Mouse (Mus musculus): ENCODE measurements around the gene B4galt4.
"Not testable (repeated sequence)": the region's sequence is repeated elsewhere in the genome, so short reads cannot be mapped to it uniquely, and the experiment has no call there.

Gene B4galt4

DNA sequence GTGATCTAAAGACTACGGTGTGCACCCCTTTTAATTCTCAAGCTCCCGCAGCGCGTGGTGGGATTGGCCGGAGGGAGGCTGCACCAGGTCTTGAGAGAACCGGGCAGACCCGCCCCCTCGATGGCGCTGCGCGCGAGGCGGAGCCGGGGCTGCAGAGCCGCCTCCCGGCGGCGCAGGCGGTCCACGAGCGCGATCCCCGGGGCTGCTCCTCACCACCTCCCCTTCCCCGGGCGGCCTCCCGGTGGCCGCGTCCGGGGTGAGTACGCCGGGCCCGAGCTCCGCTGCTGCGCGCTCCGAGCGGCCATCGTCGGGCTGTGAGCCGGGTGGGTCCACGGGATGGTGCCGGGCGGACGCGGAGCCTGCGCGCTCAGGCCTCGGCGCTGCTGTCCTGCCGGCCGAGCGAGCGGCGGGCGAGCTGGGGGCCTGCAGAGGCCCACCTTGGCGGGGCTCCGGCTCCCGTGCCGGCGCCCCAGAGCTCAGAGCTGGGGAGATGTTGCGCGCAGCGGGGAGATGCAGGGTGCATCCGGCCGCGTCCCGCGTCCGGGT, at the start of gene B4galt4:
Gene B4galt4 (plus strand): TSS at position 152 of the 546 bp plus-strand sequence.
- peak; percentile 89 for DNase-seq (ENCODE audit: inconsistent ontology term)

DNA sequence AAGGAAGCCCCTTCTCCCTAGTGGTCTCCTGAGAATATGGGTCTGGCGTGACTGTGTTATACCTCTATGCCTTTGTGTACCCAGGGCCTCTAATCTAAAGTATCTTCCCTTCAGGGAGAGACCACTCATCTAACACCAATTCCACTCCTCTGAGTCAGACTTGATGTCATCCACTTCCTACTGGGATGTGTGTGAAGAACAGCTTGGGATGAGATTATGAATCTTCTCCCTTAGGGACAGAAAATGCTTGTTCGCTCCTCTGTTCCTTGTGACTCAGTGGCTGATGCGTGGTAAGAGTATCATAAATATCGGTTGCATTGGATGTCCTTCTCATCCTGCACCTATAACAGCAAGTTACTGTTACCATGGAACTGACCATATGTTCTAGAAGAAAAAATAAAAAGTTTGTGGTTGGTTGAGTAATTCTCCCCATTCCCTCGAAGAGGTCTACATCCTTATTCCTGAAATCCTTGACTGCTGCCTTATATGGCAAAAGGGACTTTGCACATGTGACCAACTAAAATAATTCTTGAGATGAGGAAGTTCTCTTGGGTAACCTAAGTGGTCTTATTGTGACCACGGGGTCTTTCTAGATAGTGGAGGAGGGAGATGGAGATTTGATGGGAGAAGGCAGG, 47.0 kb upstream of the B4galt4 start:
- DNase-seq (ENCODE audit: inconsistent ontology term) = peak; percentile 27

DNA sequence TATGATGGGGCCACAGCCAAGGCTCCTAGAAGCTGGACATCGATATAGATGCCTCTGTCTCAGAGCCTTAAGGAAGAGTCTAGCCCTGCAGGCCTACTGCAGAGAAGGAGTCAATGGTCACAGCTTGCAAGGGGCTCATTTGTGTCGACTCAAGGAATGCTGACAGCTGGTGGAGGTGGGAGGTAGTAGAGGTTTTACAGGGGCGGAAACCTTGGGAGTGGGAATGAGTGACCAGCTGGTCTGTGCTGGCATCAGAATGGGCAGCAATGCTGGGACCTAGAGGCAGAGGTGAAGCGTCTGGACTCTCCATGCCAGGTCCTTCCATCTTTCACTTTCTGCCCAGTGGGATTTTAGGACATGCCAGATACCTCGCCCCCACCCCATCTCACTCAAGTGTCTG, 46.5 kb upstream of the B4galt4 start:
- DNase-seq (ENCODE audit: inconsistent ontology term) = no peak

DNA sequence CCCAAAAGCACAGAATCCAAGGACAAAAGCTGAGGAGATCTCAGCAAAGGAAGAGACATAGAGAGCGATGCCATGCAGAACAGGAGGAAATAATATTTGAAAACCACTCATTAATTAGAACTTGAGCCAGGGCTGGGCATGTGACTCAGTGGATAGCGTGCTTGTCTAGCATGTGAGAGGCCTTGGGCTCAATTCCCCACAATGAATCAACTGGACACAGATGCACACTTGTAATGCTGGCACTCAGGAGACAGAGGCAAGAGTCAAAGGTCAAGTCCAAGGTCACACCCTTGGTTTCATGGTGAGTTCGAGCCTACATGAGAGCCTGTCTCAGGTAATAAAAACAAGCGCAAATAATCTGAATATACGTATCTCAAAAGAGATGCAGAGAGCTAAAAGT, 44.5 kb upstream of the B4galt4 start:
- DNase-seq (ENCODE audit: inconsistent ontology term) = no peak

DNA sequence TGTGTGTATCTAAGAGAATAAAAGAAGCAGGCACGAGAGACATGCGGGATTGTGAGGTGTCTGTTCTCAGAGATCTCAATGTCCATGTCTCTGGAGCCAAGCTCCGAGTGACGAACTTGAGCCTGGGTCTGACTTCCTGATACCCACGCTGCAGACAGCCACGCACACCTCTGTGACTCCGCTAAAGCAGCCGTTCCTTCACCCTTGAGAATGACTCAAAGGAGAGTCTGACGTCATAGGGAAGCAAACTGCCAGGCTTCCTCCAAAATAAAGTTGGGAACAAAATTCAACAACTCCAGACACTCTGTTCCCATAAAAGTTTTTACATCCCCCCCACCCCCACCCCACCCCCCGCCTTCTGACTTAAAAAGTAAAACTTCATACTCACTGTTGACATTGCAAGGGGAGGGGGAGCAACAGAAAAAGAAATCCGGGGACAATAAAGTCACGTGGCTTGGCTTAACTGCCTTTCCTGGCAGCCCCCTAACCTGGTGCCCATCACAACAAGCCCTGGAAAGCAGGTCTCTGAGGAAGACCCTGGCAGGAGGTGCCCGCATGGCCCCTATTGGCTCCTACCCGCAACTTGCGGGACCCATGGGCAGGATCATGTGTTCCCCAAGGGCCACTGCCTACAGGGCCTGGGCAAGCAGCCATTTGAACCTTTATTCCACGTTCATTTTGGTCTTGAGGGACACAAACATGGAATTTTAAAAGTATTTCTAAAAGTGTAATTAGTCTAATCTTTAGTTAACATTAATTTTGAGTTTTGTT, 41.5 kb upstream of the B4galt4 start:
- DNase-seq (ENCODE audit: inconsistent ontology term) = no peak

DNA sequence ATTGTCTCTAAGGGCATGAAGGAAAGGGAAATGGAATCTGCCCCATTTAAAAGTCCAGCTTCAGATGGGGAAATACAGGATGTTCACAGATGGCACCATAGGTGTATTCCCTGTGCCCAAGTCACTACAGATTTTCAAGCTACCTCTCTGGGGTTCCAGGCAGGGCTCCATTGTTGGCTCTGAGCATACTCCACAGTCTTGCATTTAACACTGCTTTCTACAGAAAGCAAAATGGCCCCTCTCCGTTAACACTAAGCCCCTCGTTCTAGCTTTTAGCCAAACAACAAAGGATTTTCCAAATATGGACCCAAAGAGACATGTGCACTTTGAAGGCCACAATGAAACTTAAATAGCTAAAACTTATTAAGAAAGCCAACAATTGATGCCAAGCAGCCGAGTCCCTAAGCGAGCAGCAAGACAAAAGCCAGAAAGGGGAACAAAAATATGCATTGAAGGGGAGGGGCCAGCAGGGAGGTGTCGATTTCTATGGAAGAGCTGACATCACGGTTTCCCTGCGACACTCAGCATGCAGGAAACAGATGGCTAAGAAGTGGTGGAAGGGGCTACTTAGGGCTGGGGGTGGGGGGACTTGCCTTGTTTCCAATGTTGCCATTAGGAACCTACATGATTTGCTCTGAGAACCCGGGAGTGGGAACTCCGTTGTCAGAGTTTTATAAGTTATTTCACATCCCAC, 40.4 kb upstream of the B4galt4 start:
- DNase-seq (ENCODE audit: inconsistent ontology term) = no peak

DNA sequence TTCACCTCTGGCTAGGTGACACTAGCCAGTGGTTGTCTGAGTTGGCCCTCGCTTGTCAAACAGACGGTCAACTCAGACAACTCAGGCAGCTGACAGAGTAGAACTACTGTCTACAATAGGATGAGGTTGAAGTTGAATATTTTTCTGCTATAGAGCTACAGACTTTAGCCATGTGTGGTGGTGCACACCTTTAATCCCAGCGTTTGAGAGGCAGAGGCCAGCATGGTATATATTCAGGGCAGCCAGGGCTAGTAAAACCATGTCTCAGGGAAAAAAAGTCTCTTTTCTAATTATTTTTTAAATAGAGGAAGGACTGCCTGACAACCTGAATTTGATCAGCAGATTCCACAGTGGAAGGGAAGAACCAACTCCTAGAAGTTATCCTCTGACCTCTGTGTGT, 39.7 kb upstream of the B4galt4 start:
- DNase-seq (ENCODE audit: inconsistent ontology term) = no peak

DNA sequence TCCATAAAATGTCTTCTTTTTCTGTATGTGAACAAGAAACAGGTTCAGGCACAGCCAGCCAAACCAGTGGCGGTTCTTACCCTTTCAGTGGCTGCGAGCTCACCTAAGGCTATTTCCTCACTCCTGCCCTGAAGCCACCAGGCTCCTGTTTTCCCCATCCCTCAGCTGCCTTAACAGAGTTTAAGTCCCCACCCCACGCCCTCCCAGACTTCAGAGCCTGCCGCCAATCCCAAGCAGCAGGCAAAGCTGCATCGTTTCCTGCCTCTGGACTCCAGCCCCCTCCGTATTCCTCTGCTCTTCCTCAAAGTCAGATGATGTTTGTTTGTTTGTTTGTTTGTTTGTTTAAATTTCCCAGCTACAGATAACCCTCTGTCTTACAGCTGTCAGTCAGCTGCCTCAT, 38.6 kb upstream of the B4galt4 start:
- no peak for DNase-seq (ENCODE audit: inconsistent ontology term)

DNA sequence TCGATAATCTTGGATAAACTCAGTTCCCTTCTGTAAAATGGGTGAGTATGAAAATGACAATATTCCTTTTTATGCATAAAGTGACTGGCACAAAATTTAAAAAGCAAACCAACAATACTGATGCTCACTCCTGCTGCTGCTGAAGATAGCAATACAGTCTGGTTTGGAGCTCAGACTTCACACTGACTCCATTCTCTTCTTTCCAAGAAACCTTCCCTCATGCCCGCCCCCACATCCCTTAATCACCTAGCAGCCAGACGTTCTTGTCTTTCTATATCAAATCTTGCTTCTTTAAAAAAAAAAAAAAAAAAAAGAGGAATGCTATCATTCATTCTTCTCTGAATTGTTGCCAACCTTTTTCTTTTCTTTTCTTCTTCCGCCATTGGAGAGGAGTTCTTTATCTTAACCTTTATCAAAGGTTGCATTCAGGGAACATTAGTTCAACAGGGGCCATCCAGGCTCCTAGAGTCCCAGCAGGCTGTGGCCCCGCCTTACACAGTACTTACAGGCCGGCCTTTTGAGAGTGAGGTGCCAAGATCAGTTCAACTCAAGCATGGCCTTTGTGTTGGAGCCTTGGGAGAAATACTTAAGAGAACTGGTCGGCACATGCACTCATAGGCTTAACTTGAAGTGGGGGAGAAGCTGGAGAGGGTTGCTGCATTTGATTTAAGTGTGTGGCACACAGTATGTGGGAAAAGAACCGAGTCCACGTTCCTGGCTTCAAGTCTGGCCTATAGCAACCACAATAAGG, 36.4 kb upstream of the B4galt4 start:
- DNase-seq (ENCODE audit: inconsistent ontology term) = no peak

DNA sequence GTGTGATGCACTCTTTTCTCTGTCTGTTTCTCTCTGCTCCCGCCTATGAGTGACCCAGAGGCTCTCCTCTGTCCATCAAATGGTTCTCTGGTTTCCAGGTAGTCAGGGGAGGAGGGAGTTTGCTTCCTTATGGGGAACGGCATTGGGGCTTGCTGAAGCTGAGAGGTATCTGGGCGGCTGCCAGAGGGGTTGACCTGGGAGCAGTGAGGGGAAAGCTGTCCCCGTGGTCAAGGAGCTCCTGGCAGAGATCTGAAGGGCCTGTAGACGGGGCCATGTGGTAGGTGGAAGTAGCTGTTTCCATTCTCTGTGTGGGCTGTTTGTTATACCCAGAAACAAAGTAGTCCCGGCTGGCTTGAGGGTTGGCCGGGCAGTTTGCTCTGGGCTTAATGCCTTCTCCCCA, 35.3 kb upstream of the B4galt4 start:
- DNase-seq (ENCODE audit: inconsistent ontology term) = no peak

DNA sequence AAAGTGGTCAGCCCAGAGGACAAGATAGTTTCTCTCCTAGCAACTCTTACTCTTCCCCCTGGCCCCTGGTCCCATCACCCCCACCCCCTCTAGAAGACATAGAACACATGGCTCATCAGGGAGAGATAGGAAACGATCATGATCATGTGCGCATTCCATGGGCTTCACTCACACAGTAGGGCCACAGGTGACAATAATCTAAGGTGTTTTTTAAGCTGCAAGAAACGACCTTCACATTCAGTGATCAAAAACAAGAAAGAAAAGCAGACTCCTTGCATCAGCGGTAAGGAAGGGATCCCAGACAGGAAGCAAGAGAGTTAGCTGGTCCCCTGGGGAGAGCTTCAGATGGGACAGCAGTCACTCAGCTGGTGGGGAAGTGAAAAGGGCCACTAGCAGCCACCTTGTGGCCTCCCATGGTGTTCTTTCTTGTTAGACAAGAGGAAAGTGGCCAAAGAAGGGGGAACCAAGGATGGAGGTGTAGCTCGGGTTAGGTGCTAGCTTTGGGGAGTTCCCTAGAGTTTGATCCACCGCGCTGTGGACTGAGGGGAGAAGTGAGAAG, 33.0 kb upstream of the B4galt4 start:
- DNase-seq (ENCODE audit: inconsistent ontology term) = no peak

DNA sequence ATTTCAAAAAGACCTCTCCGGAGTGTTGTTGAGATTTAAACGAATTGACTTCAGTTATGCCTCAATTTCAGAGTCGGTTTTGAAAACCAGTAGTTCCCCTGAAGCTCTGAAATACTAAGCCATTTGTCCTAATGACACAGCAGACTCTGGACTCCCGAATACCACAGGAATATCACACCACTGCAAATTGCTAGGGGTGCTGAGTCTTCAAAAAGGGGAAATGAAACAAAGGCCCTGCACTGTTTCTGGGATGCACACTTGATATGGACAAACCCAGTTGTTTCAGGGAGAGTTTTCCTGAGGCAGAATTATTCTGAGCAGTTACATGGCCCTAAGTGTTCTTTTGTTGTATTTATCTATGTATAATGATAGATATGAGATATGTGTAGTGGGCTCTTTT, 30.8 kb upstream of the B4galt4 start:
- DNase-seq (ENCODE audit: inconsistent ontology term) = peak; percentile 26

DNA sequence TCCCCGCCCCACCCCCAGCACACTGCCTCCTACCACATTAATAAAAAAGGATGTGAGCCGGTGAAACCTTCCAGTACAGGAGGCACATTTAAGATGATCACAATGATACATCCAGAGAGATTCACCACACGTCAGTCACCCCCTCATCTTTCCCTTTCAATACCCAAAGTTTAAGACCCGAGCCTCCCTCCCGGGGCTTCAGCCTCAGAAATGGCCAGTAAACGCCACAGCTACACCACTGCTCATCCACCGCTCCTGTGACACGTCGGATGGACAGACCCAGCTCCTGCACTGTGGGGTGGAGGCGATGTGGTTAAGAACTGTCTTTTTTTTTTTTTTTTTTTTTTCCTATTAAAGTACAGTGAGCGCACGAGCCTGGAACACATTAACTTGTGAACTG, 30.0 kb upstream of the B4galt4 start:
- DNase-seq (ENCODE audit: inconsistent ontology term) = peak; percentile 49

DNA sequence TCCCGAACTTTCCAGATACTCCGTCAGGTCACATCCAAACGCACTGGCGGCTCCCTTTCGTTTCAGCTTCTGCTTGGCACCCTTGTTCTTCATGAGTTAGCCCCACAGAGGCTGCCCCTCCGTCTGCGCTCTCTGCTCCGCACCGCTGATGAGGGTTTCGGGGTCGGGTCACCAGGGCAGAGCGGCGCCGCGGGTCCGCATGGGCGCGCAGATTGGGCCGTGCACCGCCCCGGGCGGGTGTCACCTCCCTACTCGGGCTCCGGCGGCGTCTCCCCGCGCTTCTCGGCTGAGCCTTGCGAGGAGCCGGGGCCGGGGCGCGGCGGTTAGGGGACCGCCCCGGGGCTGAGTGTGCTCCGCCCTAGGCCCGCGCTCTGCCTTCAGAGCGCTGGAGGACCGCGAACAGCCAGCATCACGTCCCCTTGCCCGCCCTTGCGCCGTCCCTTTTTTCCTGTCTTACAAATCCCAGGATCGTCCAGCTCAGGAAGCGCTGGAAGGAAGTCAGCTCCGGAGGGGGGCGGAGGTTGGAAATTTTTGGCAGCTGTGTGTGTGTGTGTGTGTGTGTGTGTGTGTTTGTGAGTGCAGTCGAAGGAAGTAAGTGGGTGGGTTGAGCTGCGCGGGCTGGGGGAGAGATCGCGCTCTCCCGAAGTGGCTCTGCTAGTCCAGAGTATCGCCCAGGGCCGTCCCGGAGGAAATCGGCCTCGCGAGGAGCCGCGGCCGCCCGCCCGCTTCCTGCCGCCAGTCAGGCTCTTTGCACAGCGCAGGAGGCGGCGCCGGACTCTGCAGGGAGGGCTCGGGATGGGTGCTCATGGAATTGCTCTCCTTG, 29.3 kb upstream of the B4galt4 start, which contains the start of gene Arhgap31:
Gene Arhgap31 (minus strand): TSS at position 694 of the 823 bp plus-strand sequence.
- DNase-seq (ENCODE audit: inconsistent ontology term) = peak; percentile 90

DNA sequence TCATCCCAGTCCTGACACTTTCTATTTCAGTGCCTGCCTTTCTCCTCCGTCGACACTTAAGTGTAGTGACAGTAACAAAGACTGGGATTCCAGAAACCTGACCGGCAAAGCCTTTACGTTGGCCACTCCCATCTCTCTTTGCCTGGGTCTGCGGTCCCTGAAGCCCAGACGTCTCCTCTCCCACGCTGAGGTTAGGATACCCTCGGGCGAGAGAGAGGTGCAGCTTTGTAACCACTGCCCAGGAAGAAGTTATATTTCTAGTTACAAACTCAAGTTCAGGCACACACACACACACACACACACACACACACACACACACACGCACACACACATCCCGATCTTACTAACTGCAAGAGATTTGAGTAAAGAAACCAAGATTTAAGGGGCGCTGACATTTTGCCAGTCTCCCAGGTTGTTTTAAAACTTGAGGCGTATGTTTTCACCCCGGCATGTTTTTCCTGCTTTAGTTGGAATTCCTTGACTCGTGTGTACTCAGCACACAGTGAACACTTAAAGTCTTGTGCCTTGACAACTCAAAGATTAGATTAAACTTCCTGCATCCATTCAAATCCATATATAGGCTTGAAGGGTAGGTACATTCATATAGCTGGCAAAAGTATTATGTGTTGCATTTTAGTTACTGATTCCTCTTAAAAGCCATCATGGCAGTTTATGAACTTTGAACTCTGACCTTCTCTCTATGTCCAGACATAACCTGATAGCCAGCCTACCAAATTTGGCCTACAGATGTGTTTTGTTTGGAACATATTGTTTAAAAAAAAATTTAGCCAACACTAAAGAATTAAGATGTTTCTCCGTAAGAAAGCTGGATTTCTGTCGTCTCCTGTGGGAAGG, 28.4 kb upstream of the B4galt4 start:
- peak; percentile 29 for DNase-seq (ENCODE audit: inconsistent ontology term)

DNA sequence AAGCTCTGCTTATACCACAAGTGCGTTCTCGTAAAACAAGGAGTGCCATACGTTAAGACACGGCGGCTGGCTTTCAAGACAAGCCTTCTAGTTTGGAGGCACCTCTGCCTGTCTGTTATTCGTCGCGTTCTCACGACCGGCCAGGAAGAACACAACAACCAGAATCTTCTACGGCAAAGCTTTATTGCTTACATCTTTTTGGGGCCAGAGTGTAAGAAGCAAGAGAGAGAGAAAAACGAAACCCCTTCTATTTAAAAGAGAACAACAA, 27.9 kb upstream of the B4galt4 start:
- not testable (repeated sequence) for DNase-seq (ENCODE audit: inconsistent ontology term)

DNA sequence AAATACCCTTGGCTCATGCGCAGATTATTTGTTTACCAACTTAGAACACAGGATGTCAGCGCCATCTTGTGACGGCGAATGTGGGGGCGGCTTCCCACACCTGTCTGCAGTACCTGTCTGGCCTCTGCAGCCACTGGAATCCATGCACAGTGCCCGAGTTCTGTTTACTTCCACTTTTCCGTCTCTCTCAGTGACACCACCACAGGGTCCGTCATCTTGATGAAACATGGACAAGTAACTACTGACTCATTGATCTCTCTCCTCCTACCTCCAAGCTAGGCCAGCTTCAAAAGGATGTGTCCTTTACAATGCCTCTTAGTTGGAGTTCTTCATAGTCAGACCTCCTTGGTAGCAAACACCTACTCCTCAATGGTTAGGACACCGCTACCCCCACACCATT, 20.7 kb upstream of the B4galt4 start:
- no peak for DNase-seq (ENCODE audit: inconsistent ontology term)

DNA sequence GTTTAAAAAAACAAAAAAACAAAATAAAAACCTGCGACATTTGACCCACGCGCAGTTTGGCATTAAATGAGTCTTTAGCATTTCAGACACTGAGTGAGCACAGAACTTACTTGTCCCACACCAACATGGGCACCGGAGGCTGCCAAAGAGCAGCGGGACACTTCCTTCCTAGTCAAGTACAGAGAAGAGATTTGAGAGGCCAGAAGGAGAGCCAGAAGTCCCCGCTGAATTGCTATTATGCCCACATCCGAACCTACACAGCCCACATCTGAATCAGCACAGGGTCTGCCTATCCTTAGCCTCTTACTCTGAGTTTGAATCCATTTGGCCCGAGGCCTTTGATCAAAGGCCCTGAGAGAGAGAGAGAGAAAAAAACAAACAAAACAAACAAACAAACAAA, 17.8 kb upstream of the B4galt4 start:
- DNase-seq (ENCODE audit: inconsistent ontology term) = no peak

DNA sequence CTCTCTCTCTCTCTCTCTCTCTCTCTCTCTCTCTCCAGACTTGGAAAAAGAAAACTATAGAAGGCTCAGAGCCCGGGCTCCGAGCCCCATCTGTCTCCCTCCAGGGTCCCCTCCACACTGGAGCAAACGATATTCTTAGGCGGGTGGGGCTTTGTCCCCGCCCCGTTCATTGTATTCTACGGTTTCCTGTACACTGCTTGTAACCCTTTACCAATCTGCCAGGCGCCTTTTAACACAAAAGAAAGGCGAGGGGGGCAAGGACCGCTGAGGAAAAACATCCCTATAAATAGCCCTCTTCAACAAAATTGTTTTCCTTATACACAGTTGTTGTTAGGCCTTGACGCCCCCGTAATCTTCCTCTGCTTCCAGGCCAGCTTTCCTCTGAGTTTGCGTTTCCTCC, 17.1 kb upstream of the B4galt4 start:
- no peak for DNase-seq (ENCODE audit: inconsistent ontology term)

DNA sequence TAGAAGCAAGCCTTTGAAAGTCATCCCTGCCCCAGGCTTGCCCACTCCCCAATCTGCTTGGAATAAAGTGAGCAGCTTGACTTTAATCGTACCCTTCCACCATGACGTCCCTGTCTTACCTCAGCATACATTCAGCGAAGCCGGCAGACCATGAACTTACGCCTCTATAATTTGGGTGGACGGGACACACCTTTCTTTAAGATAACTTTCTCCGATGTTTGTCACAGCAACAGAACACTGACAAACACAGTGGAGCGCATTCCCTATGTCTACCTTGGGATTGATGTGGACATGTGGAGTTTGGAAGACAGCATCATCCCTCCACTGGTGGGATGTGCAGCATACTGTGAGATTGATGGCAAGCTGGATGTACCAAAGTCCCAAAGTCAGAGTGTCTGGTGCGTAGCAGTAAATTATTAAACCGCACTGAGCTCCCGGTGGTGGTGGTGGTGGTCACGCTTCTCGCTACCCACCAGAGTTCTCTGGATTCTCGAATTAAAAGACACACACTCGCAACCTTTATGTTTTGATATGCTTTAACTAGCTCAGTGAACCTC, 13.4 kb upstream of the B4galt4 start:
- no peak for DNase-seq (ENCODE audit: inconsistent ontology term)

Data from Muller cell, postnatal 12 days (primary cell).